Mouse (Mus musculus) liver (tissue): Measurements from ENCODE around the gene Rpl41.
"Not testable (repeated sequence)": the region's sequence is repeated elsewhere in the genome, so short reads cannot be mapped to it uniquely, and the experiment has no call there.

ENCODE experiments used
- DNase-seq: peaks from one replicate; pipeline ENCODE4 v3.0.0-alpha.2; 2020; ENCODE audit warnings: mixed read lengths

The Rpl41 gene

DNA sequence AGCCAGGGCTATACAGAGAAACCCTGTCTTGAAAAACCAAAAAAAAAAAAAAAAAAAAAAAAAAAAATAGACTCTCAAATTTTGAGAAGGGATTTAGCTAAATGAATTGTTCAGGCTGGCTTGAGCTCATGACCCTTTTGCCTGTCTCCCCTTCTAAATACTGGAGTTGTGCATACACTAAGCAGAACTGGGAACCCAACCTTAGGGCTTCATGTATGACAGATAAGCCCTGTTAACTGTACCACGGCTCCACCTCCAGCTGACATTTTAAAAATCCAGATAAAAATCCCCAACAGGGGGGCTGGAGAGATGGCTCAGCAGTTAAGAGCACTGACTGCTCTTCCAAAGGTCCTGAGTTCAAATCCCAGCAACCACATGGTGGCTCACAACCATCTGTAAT, 6.5 kb upstream of the Rpl41 start:
- DNase-seq, result not testable (repeated sequence)

DNA sequence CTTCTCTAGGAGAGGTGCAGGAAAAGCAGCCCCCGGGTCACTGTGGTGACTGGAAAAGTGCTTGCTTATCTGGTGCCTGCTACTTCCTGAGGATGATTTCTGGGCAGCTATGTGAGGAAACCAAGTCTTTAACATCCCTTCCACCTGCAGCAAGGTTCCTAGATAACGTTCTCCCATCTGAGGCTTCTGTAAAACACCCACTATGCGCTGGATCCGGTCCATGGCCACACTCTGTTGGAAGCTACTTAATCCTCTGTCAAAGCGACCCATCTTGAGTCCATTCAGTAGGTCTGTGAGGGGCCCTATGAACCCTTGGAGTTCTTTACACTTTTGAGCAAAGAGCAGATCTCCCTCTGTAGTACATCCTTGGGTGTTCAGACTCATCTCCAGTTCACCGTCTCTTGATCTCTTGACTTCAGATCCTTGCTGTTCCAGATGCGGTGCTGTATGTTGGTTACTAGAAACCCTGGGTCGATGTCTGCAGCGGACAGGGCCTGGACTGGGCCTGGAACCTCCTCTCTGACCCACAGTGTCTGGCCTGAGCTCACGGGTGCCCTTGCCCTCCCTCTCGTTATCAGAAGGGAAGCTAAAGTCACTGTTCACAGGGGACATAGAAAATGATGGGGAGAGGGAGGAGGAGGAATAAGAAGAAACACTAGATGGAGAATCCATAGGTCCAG, 1.2 kb upstream of the Rpl41 start:
- not testable (repeated sequence) for DNase-seq

DNA sequence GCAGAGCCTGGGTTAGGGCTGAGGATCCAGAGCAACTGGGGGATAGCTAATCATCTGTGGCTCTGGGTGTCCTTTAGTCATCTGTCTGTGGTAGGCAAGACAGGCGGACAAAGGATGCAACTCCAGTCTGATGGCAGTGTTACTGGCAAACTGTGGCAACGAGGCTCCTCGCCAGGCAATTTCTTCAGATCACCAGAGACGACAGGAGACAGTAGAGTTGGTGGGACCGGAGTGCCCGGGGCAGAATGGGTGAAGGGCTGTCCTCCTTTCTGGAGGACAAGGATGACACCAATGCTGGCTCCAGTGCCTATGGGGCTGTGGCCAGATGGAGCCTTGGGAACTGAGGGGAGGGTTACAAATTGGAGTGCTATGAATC, 565 bp upstream of the Rpl41 start:
- DNase-seq, result not testable (repeated sequence)

DNA sequence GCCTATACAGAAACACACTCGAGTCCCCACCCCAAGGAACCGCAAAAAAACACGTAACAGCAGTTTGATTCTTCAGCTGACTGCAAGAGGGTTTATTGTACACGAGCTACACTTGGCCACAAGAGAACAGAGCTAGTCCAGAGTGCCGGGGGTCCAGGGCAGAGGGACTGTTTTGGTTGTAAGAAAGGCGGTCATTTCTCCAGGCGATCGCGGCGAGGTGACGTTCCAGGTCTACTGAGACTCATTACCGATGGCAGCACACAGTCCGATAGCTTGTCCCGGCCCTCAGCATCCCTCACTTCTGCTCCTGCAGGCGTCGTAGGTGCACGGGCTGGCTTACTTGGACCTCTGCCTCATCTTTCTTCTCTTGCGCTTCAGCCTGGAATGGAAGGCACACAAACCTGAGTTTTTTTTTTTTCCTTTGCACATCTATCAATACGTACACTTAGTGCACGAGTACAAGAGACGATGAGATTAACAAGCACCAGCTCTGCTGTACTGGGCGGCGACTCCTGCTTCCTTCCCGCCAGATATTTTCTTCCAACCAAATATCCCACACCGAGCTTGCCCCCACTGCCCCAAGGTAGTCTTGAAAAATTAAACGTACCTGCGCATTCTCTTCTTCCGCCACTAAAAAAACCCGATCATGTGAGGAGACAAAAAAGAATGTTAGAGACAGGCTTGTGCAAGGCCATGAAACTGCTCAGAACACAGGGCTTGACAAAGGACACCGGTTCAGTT, 884 bp downstream of the Rpl41 start:
- DNase-seq, result peak; percentile 18

DNA sequence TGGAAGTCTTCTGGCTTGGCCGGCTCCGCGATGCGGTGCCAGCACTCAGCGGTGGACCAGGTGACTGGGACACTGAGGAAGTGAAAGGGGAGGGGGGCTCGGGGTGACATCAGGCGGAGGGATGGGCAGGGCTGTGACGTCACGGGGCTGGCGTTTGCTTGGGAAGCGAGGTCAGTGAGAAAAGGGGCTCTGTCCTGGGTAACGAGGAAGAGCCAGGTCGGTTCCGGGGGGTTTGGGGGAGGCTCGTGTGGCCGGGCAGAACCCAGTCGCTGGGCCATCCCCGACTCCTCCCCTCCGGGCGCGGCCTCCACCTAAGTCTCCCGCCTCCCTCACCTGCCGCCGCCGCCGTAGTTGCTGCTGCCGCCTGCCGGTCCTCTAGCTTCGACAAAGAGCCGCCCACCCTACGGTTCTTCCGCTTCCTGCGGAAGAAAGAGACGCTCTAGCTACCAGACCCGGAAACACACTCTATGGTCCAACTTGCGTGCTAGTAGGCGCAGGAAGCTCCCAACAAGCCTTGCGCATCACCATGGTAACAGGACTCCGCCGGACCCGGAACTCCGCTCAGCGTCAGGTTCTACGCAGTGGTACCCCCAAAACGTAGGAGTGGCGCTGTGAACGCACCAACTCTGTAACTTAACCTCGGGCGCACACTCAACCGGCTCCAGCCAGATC, 1.6 kb downstream of the Rpl41 start, which contains the start of gene Zc3h10:
Gene Zc3h10, minus strand, starts transcription at position 414 of the 672 bp plus-strand sequence.
- peak; percentile 95 for DNase-seq

DNA sequence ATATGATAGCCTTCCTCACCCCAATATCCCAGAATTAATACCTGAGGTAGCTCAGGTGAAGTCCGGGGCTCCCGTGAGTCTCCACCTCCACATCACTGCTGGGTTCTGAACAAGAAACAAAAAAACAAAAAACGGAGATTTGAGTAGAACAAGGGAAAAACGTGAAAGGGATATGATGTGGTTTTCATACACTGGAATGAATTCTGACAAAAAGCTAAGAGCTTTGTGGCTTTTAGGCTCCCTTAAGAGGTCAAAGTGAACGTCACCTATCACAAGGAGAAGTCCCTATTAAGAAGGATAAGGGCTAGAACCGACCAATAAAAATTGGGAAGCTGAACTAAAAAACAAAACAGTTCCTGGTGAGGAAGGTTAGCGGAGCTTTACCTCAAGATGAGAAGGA, 2.3 kb downstream of the Rpl41 start:
- no peak for DNase-seq

DNA sequence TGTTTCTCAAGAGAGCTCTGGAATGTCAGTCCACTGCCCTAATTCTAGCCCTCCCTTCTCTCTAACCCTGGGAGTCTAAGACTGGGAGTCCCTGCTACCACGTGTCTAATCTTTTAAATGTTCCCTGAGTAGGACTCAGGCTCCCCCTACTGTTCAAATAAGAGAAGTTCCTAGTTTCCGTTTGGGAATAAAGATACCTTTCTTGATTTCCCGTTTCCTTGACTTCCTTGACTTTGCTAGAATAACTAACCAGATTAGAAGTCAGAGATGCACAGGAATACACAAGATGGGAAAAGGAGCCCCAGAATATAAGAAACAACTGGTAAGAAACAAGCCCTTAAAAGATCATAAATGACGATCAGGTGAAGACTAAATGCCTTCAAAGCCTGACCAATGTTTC, 2.7 kb downstream of the Rpl41 start:
- DNase-seq, result no peak

DNA sequence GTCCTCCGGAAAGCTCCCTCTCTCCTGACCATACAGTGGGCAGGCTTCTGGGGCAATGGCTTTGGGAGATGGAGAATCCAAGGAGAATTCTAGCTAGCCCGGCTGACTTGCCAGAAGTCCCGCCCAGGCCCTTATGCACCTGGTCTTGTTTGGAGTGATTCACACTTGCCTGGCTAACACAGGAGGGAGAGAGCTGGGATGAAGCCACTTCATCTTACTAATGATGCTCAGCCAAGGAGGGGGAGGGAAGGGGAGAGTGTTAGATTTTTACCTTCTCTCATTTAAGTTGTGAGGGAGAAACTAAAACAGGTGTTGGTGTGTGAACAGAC, 3.6 kb downstream of the Rpl41 start:
- no peak for DNase-seq

DNA sequence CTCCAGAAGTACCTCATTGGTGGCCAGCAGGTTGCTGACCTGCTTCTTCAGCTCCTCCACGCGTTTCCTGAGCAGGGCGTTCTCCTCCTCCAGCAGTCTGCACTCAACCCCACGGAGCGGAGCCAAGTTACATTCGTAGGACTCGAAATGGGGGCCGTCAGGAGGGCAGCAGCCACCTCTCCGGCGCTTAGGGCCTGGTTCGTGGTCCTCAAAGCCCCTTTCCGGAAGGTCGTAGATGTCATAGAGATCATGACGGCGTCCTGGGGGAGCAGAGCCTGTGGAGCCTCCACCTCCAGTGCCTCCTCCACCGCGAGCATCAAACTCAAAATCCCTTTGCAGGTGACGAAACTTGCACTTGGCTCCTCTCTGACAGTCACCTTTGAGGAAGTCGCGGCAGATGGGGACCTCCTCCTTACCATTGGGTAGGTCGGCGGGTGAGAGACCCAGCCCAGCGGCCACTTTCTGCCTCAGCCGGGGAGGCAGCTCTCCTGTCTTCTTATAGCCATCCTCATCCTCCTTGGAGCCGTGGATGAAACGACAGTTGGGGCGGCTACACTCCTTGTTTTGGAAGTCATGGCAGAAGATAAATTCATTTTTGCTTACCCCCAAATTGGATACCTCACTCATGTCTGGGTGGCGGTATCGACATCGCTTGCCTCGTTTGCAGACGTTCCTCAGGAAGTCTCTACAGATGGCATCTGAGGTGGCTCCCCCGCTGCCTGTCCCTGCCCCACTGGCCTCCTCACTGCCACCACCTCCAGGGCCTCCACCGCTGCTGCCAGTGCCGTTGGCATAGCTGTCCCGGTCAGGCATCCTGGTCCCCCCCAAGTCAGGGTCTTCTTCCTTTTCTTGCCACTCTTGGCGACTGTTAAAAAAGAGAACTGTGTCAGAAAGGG, 4.2 kb downstream of the Rpl41 start:
- DNase-seq, result no peak

DNA sequence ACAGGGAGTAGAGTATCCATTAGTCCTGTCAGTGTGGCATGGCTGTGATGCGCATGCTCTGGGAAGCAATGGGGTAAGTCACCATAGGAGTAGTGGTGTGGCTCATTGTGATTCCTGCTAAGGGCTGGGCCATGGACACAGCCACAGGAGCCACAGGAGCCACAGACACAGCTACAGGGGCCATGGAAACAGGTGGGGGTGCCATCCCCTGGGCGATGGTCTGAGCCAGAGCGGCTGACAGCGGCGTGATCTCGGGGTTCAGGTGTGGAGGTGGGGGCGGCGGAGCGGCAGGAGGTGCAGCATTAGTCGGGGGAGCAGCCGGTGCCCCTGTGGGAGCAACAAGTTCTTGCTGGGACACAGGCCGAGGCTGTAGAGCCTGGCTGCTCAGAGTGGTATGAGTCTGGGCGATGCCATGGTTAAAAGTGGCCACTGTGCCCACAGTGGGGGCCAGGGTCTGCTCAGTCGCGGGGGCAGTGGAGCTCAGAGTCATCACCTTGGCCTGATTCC, 4.9 kb downstream of the Rpl41 start:
- DNase-seq, result no peak

DNA sequence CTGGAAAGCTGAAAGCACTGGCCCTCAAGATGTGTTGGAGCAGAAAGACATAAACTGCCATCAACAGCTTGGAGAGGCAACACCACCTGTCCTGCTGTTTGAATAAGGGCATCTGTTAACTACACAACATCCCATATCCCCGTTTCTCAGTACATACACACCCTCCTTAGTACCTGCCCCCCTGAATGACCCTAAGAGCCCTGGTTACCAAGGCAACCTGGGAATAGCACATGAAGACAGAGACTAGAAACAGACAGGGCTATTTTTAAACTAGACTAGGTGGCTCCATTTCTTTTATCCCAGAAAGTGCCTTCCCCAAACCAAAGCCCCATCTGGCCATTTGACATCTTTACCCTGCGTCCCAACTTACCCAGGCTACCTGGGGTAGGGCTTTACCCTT, 6.0 kb downstream of the Rpl41 start:
- DNase-seq, result no peak

DNA sequence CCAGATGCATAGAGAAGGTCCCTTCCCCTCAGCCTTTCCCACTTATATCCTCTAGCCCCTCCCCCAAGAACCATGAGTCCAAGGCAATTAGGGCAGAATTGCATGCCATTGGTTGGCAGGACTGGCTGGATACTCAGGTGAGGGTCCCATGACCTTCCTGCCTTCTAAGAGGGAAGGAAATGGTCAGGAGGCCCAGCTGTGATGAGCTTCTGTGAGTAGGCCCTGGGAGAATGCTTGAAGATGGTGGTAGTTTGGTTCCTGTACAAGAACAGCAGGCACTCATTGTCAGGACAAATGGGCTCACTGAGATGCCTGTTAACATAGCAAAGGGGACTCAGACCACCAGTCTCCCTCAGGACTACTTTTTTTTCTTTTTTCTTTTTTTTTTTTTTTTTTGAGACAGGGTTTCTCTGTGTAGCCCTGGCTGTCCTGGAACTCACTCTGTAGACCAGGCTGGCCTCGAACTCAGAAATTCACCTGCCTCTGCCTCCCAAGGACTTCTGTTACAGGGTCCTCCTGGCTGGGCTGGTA, 10.7 kb downstream of the Rpl41 start:
- no peak for DNase-seq

DNA sequence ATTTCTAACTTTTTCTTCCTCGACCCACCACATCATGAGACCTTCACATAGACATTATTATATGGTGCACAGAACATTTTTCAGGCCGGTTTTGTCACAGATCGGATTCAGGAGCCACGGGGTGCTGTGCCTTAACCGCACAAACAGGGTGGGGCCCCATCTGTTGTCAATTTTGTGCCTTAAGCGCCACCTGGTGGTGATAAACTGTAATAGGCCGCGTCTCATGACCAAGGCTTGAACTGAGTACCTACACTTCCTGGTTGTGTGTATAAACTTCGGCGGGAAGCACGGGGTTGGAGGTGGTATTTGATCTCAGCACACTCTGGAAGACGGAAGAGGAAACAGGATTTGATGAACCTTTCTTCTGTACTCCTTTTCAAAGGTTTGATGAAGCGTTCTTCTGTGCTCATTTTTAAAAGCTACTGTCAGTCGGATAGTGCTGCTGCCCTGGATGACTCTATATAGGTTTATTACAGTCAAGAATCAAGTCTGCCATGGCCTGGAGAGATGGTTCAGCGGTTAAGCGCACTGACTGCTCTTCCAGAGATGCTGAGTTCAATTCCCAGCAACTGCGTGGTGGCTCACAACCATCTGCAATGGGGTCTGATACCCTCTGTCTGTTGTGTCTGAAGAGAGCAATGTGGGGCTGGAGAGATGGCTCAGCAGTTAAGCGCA, 12.7 kb downstream of the Rpl41 start:
- peak; percentile 91 for DNase-seq

DNA sequence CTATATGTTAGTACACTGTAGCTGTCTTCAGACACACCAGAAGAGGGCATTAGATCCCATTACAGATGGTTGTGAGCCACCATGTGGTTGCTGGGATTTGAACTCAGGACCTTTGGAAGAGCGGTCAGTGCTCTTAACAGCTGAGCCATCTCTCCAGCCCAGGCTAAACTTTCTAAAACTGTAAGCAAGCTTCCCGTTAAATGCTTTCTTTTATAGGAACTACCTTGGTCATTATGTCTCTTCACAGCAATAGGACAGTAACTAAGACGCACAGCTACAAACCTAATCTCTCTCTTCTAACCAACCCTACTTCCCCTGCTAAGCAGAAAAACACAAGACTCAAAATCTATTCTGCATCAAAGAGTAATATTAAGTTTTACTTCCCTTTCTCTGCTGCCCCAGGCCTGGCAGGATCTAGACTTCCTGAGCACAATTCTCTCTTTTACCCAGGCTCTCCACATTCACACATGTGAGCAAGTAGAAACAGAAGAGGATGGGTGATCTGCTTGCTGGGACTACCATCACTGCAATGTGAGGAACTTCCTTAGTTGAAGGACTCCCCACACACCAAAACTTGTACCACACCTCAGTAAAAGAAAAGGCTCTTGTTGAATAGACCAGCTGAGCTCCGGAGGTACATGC, 13.4 kb downstream of the Rpl41 start:
- no peak for DNase-seq

DNA sequence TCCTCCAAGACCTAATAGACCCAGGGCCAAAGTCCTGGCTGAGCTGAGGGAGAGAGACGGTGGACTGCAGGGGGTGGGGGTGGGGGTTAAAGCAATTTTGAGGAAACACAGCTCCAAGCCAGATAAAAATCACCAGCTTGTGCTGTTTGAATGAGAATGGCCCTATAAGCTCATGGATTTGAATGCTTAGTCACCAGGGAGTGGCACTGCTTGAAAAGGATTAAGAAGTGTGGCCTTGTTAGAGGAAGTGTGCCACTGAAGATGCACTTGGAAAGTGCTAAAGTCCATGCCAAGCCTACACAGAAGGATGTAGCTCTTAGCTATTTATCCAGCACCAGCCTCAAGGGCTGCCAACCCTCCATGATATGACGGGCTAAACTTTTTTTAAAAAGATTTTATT, 13.9 kb downstream of the Rpl41 start:
- DNase-seq, result no peak

DNA sequence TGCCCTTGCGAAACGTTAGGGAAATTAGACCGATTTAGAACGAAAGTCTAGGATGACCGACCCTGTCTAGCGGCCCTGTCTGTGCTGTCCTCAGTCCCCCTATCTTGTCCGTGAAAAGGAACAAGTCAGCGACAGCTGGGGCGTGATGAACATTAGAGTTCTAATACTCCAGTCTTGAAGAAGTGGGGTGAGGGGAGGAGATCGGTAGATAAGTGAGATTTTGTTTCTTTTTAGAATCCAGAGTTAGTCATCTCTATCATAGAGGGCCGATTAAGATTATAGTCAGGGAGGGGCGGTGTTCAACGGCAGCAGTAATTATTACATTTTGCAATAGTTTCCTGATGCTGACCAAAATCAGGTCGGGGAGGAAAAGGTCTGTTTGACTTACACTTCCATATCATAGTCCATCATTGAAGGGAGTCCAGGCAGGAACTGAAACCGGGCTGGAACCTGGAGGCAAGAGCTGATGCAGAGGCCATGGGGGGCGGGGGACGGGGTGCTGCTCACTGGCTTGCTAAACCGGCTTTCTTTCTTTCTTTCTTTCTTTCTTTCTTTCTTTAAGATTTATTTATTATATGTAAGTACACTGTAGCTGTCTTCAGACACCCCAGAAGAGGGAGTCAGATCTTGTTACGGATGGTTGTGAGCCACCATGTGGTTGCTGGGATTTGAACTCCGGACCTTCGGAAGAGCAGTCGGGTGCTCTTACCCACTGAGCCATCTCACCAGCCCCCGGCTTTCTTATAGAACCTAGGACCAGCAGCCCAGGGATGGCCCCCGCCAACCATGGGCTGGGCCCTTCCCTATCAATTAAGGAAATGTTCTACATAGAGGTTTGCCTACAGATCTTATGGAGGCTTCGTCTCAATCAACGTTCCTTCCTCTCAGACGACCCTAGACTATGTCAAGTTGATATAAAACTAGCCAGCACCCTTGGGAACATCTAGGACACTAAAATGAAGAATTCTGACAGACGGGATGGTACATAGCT, 22.4 kb downstream of the Rpl41 start:
- DNase-seq, result no peak

DNA sequence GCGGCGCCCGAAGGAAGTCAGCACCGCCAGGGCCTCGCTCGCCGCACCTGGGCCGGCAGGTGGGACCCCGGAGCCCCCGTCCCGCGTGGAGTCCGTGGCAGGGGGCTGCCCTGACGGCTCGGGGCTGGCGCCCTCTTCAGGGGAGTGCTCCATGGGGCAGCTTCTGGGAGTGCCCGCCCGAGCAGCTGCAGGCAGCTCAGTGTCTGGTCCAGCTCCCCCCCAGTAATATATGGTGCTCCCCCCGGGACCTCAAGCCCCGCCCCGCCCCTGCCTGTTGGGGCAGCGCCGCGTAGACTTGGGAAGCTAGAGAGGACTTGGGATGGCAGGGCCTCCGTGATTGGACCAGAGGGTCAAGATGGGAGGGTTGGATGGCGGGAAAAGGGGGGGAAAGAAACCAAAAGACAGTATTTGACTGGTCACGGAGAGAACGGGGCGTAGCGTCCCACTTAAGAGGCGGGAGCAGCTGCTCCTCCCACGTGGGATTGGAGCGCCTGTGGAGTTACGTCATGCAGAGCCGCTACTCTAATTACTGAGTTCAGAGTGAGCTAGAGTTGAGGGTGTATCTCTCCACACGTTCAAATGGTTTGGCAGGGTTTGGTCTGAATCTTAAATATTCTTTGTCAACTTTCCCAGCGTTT, 23.3 kb downstream of the Rpl41 start, which contains the start of gene Esyt1:
Gene Esyt1, minus strand, starts transcription at position 201 of the 638 bp plus-strand sequence.
- DNase-seq, result peak; percentile 95

DNA sequence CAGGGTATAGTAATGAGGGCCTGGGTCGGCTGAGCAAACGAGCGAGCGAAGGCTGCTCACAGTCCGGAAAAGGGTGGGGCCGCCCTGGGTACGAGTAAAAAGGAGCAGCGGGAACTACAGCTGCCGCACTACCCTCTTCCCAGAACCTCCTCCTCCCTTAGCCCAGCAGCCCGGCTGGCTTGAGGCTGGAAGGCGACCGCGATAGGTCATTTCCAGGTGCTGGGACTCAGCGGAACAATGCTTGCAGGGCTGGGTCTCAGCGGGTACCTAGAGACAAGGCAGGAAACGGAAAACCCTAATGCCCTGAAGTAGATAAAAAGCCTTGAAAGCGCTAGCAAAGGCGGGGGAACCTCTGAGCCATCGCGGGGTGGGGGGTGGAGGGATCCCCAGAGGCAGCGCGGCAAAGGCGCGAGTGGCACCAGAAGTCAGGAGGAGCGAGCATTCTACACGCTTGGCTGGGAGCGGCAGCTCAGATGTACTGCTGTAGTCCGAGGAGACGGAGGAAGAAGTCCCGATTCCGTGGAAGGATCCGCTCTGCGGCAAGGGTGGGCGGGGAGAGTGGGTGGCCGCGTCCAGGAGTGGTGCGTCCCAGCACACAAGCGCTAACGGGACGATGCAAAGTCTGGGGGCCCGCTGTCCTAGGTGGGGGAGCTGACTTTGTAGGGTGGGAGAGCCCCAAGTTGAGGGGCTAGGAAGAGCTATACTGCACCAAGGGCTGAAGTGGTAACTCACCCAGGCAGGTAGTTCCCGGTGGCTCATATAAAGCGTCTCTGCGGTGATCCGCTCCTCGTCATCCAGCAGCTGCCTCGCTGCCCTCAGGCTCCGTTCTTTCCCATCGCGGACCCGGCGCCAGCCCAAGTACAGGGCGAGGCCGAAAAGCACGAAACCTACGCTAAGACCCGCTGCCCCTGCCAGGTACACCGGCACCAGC, 24.1 kb downstream of the Rpl41 start:
- peak; percentile 63 for DNase-seq
